Mouse (Mus musculus) cerebellum, adult 9-10 months (tissue): ENCODE data around the gene Smpd3.
A peak's percentile ranks its signal among the peaks of the same experiment; 100 is the strongest.

Experiments
- DNase-seq: peaks from one replicate; pipeline ENCODE4 v3.0.0; 2022

Gene Smpd3

DNA sequence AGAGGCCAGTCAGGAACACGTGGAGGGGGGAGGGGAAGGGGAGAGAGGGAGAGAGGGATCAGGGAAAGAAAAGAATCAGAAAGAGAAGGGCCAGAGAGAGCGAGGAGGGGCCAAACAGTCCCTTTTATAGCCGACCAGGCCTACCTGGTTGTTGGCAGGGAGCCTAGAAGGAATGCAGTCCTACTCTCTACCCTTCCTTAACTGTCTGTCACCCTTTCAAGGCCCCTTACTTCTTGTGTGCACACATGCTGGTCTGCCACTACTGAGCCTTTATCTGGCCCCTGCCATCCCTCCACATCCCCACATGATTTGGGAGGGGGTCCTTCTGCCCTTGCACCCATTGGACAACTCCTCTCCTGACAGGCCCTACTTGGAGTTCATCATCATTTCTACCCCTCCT lies 49.1 kb downstream of the Smpd3 start:
- DNase-seq, result no peak

GRCm38 (mm10) chr8:106287445-106287844 lies 50.3 kb downstream of the Smpd3 start:
- no peak for DNase-seq

- no peak for DNase-seq
Observed at GRCm38 (mm10) chr8:106280844-106281243, 56.9 kb downstream of the Smpd3 start.

DNA sequence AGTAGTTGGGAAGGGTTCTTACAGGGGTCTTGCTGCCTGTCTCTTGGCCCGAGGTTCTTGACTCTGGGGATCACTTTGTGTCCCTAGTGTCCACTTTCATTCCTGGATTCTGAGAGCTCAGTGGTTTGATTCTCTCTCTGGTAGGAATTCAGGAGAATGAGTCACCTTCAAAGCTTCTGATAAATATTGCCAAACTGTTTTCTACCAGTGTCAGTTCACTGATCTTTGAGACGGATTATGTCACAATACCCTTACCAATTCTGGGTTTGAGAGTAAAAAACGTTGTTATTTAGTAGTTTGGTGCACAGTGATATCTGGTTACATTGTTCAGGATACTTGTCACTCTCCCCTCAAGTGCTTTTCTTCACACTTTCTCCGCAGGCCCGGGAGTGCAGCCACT lies 57.6 kb downstream of the Smpd3 start:
- DNase-seq, result no peak

GRCm38 (mm10) chr8:106278367-106279042 lies 59.3 kb downstream of the Smpd3 start:
- DNase-seq, result no peak

GRCm38 (mm10) chr8:106276709-106277317 lies 61.0 kb downstream of the Smpd3 start:
- no peak for DNase-seq

DNA sequence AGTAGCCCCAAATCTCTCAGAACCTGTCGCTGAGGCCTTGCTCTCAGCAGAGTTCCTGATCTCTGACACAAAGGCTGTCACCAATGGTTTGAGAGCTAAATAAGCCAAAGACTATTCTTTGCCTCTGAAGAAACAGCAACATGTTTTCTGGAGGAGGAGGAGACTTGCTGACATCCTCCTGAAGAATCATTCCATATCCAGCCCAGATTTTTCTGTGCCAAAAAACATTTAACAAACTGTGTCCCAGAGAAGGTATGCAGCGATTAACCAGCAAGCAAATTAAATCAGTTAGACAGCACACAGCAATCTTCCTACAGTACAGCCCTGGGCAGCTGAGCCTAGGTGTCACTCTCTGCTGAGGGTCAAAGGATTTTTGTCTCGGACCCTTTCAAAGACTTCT lies 64.3 kb downstream of the Smpd3 start:
- no peak for DNase-seq

DNA sequence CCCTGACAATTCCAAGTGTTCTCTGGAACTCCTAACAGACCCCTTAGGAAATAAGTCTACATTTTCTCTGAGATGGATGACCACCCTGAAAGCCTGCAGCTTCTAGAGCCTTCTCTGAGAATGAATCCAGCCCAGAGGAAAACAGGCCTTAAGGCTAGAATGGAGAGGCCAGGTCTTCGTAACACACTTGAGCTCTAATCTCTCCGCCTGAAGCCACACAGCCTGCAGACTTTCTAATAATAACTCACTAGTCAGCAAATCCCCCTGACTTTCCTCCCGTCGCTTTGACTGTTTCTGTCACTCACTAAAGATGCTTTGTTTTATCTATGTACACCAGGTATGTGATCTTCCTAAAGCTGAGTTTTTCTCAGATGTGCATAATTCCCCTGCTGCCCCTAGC lies 66.4 kb downstream of the Smpd3 start:
- no peak for DNase-seq

- DNase-seq, result no peak
Observed at GRCm38 (mm10) chr8:106270804-106271203, 67.0 kb downstream of the Smpd3 start.

GRCm38 (mm10) chr8:106268710-106269346 lies 69.0 kb downstream of the Smpd3 start:
- DNase-seq, result no peak

DNA sequence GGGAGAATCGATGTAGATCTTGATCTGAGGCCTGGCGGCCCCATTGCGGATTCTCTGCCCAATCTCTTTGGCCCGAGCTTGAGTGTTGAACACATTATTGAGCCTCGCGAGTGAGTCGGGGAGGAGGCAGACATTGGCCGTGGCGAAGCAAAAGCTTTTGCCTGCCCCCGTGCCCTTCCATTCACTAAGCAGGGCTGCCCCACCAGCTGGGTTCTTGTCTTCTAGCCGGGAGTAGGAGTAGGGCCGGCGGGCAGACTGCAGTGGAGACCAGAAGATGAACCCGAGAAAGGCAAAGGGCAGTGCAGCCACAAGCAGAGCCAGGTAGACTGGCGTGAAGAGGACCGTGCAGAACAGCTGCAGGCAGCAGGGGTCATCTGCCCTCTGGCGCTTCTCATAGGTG lies 72.4 kb downstream of the Smpd3 start:
- no peak for DNase-seq

GRCm38 (mm10) chr8:106263928-106264327 lies 73.9 kb downstream of the Smpd3 start:
- no peak for DNase-seq

GRCm38 (mm10) chr8:106262343-106262742 lies 75.4 kb downstream of the Smpd3 start:
- DNase-seq, result no peak

- no peak for DNase-seq
Observed at GRCm38 (mm10) chr8:106260894-106261293, 76.9 kb downstream of the Smpd3 start.

- DNase-seq, result peak; percentile 71
Observed at GRCm38 (mm10) chr8:106259579-106260255, 78.1 kb downstream of the Smpd3 start.

- DNase-seq, result peak; percentile 21
Observed at GRCm38 (mm10) chr8:106258169-106258568, 79.6 kb downstream of the Smpd3 start.

GRCm38 (mm10) chr8:106250186-106250585 lies 87.6 kb downstream of the Smpd3 start:
- DNase-seq, result no peak

- no peak for DNase-seq
Observed at GRCm38 (mm10) chr8:106237106-106237505, 100.7 kb downstream of the Smpd3 start.

- DNase-seq, result no peak
Observed at GRCm38 (mm10) chr8:106234567-106235261, 103.1 kb downstream of the Smpd3 start.

DNA sequence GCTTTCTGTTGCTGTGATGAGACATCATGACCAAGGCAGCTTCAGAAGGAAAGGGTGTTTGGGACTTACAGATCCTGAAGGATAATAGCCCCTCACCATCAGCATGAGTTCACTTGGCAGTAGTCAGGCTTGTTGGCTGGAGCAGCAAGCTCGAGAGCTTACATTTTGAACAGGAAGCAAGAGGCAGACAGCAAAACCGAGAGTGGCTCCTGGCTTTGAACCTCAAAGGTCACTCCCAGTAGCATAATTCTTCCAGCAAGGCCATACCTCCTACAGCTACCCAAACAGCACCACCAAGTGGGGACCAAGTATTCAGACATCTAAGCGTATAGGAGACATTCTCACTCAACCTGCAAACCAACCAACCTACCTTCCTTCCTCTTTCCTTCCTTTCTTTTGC lies 105.0 kb downstream of the Smpd3 start:
- DNase-seq, result no peak

DNA sequence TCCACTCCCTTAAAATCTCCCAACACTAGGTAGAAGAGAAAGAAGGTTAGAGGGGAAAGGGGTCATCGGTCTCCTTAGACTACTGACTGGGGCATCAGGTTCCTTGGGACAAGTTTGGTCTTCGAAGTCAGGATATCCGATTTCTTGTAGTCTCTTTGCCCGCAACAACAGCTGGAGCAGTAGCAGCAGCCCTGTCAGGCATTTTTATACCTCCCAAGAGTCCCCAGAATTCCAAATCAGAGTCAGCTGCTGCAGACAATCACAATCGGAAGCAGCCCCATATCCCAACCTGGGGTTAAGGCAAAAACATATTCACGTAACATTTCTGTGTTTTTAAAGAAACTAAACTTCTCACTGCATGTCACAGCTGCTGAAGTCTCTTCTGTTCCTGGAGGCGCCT lies 106.3 kb downstream of the Smpd3 start:
- no peak for DNase-seq

GRCm38 (mm10) chr8:106226589-106226988 lies 111.2 kb downstream of the Smpd3 start:
- peak; percentile 70 for DNase-seq

- DNase-seq, result no peak
Observed at GRCm38 (mm10) chr8:106219620-106220019, 118.2 kb downstream of the Smpd3 start.
